8 mouse cellular contexts compared by ENCODE assay signal in the genomic region with DNA sequence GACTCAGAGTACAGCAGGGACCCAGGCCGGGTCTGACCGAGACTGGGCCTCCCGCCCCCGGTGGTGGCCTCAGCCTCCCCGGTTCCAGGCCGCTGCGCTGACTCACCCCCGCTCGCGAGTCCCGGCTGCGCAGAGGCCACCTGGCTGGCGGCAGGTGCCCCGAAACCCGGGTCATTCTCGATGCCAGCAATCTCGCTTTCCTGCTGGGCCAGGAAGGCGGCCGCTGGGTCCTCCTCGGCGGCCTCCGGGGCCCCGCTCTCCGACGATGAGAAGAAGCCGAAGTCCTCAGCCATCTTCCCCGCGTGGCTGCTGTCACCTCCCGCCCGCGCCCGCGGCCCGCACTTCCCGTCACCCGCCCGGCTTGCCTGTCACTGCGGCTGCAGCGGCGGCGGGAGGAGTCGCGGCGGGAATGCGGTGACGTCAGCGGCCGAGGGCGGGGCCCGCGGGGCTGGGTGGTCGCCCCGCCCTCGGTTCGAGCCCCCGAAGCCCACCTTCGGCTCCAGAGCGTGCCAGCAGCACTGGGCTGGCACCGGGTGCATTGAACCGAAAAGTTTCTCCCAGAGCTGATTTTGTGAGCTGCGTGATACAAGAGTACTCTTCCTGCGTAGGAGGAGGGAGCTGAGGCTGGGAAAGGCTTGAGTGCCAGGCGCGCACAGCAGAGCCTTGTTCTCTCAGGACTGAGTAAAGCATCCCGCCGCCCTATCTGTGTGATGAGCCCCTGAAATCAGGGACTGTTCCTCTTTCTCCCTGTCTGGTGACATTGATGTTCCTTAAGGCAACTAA. TPM values are rescaled to one million over a fixed set of nuclear protein-coding genes. Genes with fewer than 3 reads are reported as not detected.
DNase-seq lines count a peak whose midpoint lies in the region; ATAC-seq lines count a peak whose summit lies in the region.

A gene (minus strand): TSS at position 373 of the 783 bp plus-strand sequence.

- peaks cover 24% of the 10 kb centered on the region for H3K4me1 ChIP-seq in embryonic facial prominence, embryonic 15.5 days
- peaks cover 13% of the 10 kb centered on the region; the same call in 1 of the 2 replicates for H3K4me1 ChIP-seq in kidney, embryonic 14.5 days (ENCODE audit: control insufficient read depth, insufficient read depth, low read length)

- peak within 1 kb of the TSS; percentile 77 for H3K4me3 ChIP-seq in embryonic facial prominence, embryonic 15.5 days (replicated peaks)
- H3K4me3 ChIP-seq in kidney, embryonic 14.5 days (ENCODE audit: low read length): peak within 1 kb of the TSS; percentile 60

- peak within 1 kb of the TSS; percentile 92 for H3K4me2 ChIP-seq in embryonic facial prominence, embryonic 15.5 days (replicated peaks)
- peak within 1 kb of the TSS; percentile 89 for H3K4me2 ChIP-seq in kidney, embryonic 14.5 days (replicated peaks; ENCODE audit: low read depth, low read length)

- H3K9ac ChIP-seq in embryonic facial prominence, embryonic 15.5 days: peak within 1 kb of the TSS; percentile 73
- H3K9ac ChIP-seq in kidney, embryonic 14.5 days (ENCODE audit: low read depth, low read length): peak within 1 kb of the TSS; percentile 76

- H3K9me3 ChIP-seq in embryonic facial prominence, embryonic 15.5 days (replicated peaks): no peaks in the 10 kb centered on the region
- no peaks in the 10 kb centered on the region for H3K9me3 ChIP-seq in kidney, embryonic 14.5 days (ENCODE audit: control insufficient read depth, low read length)

- WGBS in embryonic facial prominence, embryonic 15.5 days: under 1% methylated on average over 64 of the region's 66 CpGs
- WGBS in kidney, embryonic 14.5 days: under 1% methylated on average over 63 of the region's 66 CpGs

- no peaks in the 10 kb centered on the region for H3K36me3 ChIP-seq in embryonic facial prominence, embryonic 15.5 days
- 0 out of 2 replicates have a peak, but pooled peaks cover 5% of the 10 kb centered on the region for H3K36me3 ChIP-seq in kidney, embryonic 14.5 days (ENCODE audit: control insufficient read depth, insufficient read depth, low read length)

- DNase-seq in 416B (ENCODE audit: low read depth) (peak; percentile 60), liver (peak; percentile 89)
- peak; percentile 66 to 73 for DNase-seq in adrenal gland, postnatal 4 days (ENCODE audit: low spot score in 2 of 2)
- DNase-seq in heart, adult 9 months (ENCODE audit: low spot score in 2 of 2): peak; percentile 88 to 90
- peak; percentile 31 to 61 for DNase-seq in monocyte, adult 2 months (ENCODE audit: low read depth in 1 of 2, low spot score in 2 of 2)
- peak; percentile 69 to 72 for DNase-seq in spleen, postnatal 36 days (ENCODE audit: low spot score in 2 of 2)

- H3K27ac ChIP-seq in embryonic facial prominence, embryonic 15.5 days (replicated peaks): peak within 1 kb of the TSS; percentile 72
- H3K27ac ChIP-seq in kidney, embryonic 14.5 days (ENCODE audit: low read depth, low read length): peak within 1 kb of the TSS; percentile 15; the same call in 1 of the 2 replicates

- H3K27me3 ChIP-seq in embryonic facial prominence, embryonic 15.5 days: no peaks in the 10 kb centered on the region
- no peaks in the 10 kb centered on the region for H3K27me3 ChIP-seq in kidney, embryonic 14.5 days (ENCODE audit: control insufficient read depth, insufficient read depth, low read length)

- ATAC-seq in embryonic facial prominence, embryonic 15.5 days (ENCODE audit: insufficient number of reproducible peaks, low FRiP score, low TSS enrichment, low read depth): peak; percentile 62
- peak; percentile 65 for ATAC-seq in kidney, embryonic 14.5 days (ENCODE audit: low FRiP score, low TSS enrichment)

RNA-seq across cellular contexts. Expression of the gene that starts here (rescaled TPM):
- 10 to 100 TPM; 69.3 to 72.2 TPM for total RNA-seq in adrenal gland, postnatal 4 days (2021)
- 79.3 and 82.1 TPM in 2 replicates for polyA plus RNA-seq in embryonic facial prominence, embryonic 15.5 days (2015; fragmentation: Nextera tagmentation; extraction: Ambion mirVana)
- polyA plus RNA-seq in kidney, embryonic 14.5 days (2014; fragmentation: Nextera tagmentation; extraction: Ambion mirVana): 36.3 TPM in 2 replicates

Comparison
In these comparisons a context has a peak if more than half of its experiments do, and no peak if none do; other contexts are left out.
1. Peak in every context shown above with its lines: DNase-seq, ATAC-seq, H3K4me3 ChIP-seq and H3K27ac ChIP-seq.